Comparison of ENCODE assay signal across 8 mouse cellular contexts in the genomic region with DNA sequence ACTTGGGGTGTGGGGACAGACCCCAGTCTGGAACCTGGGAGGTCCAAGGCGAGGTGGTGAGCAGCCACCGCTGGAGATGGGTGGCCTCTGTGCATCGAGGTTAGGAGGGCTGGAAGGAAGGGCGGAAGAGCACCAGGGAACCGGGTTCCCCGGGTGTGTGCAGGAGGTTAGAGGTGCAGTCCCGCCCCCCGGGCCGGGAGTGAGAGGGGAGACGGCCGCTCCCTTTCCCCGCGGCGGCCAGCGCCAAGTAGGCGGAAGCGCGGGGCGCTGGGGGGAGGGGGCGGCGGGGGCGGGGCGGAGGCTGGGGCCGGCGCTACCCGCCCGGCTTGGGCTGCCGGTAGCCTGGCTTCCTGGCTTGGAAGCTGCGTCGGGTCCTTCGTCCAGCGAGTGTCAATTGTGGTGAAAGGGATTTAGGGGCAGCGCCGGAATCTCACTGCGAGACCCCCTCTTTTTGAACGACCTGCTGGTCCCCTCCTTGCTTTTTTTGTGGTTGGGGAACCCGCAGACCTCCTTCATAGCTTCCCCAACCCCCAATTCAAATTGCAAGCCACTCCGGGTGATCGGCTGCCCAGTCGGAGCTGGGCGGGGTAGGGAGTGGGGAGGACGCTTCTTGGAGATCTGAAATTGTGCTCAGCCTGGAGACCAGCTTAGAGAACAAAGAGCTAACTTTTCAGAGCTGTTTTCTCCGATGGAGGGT. TPM values are rescaled to one million over a fixed set of nuclear protein-coding genes. Genes with fewer than 3 reads are reported as not detected.
A peak's percentile ranks its signal among the peaks of the same experiment; 100 is the strongest.
DNase-seq lines count a peak whose midpoint lies in the region; ATAC-seq and TF ChIP-seq lines count a peak whose summit lies in the region.

No protein-coding gene starts in this region.

- H3K4me3 ChIP-seq in cortical plate, adult 2 months (ENCODE audit: insufficient read depth, low read length) = peak overlapping the region; percentile 99
- peak overlapping the region; percentile 92 for H3K4me3 ChIP-seq in lung, embryonic 14.5 days (ENCODE audit: low read depth, low read length)
- H3K4me3 ChIP-seq in neural tube, embryonic 15.5 days (replicated peaks) = peak overlapping the region; percentile 96

- no peaks in the 10 kb centered on the region for H3K27me3 ChIP-seq in lung, embryonic 14.5 days (ENCODE audit: insufficient read depth, low read length)
- no peaks in the 10 kb centered on the region for H3K27me3 ChIP-seq in neural tube, embryonic 15.5 days (replicated peaks)

- no peaks in the 10 kb centered on the region for H3K9me3 ChIP-seq in lung, embryonic 14.5 days (ENCODE audit: low read depth, low read length)
- no peaks in the 10 kb centered on the region for H3K9me3 ChIP-seq in neural tube, embryonic 15.5 days (replicated peaks)

- H3K4me1 ChIP-seq in cortical plate, adult 2 months (ENCODE audit: control insufficient read depth, insufficient read depth, low read length) = peaks cover 11% of the 10 kb centered on the region
- H3K4me1 ChIP-seq in lung, embryonic 14.5 days (ENCODE audit: insufficient read depth) = peaks cover 29% of the 10 kb centered on the region
- peaks cover 54% of the 10 kb centered on the region for H3K4me1 ChIP-seq in neural tube, embryonic 15.5 days

- peaks cover 3% of the 10 kb centered on the region; the same call in 1 of the 2 replicates for H3K36me3 ChIP-seq in lung, embryonic 14.5 days (ENCODE audit: insufficient read depth)
- H3K36me3 ChIP-seq in neural tube, embryonic 15.5 days = no peaks in the 10 kb centered on the region

- DNase-seq in 416B (ENCODE audit: low read depth) = peak; percentile 78
- peak; percentile 81 for DNase-seq in Muller cell, postnatal 12 days (ENCODE audit: inconsistent ontology term)
- DNase-seq in kidney, adult 11 months = peak; percentile 83
- peak; percentile 84 for DNase-seq in lung, embryonic 14.5 days
- peak; percentile 87 for DNase-seq in urinary bladder, postnatal 14 days (ENCODE audit: low spot score)

- ATAC-seq in granulocyte monocyte progenitor cell, adult 5-6 weeks (replicated peaks; ENCODE audit: poor library complexity, severe bottlenecking) = peak; percentile 66
- peak; percentile 70 for ATAC-seq in lung, embryonic 14.5 days (ENCODE audit: insufficient read depth)
- peak; percentile 60 for ATAC-seq in neural tube, embryonic 15.5 days (ENCODE audit: low FRiP score)

- WGBS in lung, embryonic 14.5 days = under 1% methylated on average over 20 of the region's 43 CpGs
- WGBS in neural tube, embryonic 15.5 days = under 1% methylated on average over 38 of the region's 43 CpGs

- H3K4me2 ChIP-seq in lung, embryonic 14.5 days = peak overlapping the region; percentile 78
- H3K4me2 ChIP-seq in neural tube, embryonic 15.5 days = peak overlapping the region; percentile 63

- H3K9ac ChIP-seq in lung, embryonic 14.5 days = peak overlapping the region; percentile 93
- H3K9ac ChIP-seq in neural tube, embryonic 15.5 days (replicated peaks) = peak overlapping the region; percentile 96

- no peak for TF ChIP-seq CTCF in cortical plate, adult 2 months (IDR thresholded peaks at IDR 0.05; ENCODE audit: extremely low read depth, insufficient read depth, low read length)
- TF ChIP-seq CTCF in lung, embryonic 14.5 days (IDR thresholded peaks at IDR 0.05; ENCODE audit: low read depth) = no peak

- no peak; the same call in 1 of the 2 replicates for TF ChIP-seq POLR2A in cortical plate, adult 2 months (IDR thresholded peaks at IDR 0.05; ENCODE audit: extremely low read depth, insufficient read depth, low read length)

- H3K27ac ChIP-seq in cortical plate, adult 2 months (ENCODE audit: insufficient read depth, low read length) = peak overlapping the region; percentile 99
- H3K27ac ChIP-seq in lung, embryonic 14.5 days (ENCODE audit: low read depth) = peak overlapping the region; percentile 96
- H3K27ac ChIP-seq in neural tube, embryonic 15.5 days (replicated peaks) = peak overlapping the region; percentile 98

RNA-seq across cellular contexts. Expression of gene Lasp1, which starts 1.3 kb away (rescaled TPM):
- polyA plus RNA-seq in cortical plate, adult 2 months (2012; rRNA removed) = 130 and 132 TPM in 2 replicates
- total RNA-seq in granulocyte monocyte progenitor cell, adult 5-6 weeks (2014; fragmentation: Nextera tagmentation) = 60.5 and 60.7 TPM in 2 replicates
- 92.5 and 124 TPM in 2 replicates for total RNA-seq in granulocyte monocyte progenitor cell, adult 5-6 weeks (2017)
- polyA plus RNA-seq in lung, embryonic 14.5 days (2014; fragmentation: Nextera tagmentation; extraction: Ambion mirVana) = 110 and 123 TPM in 2 replicates
- 136 and 143 TPM in 2 replicates for polyA plus RNA-seq in neural tube, embryonic 15.5 days (2015; fragmentation: Nextera tagmentation; extraction: Ambion mirVana)

RNA-seq across cellular contexts. Expression of gene Rpl23, which starts 17.9 kb away (rescaled TPM):
- 287 and 301 TPM in 2 replicates for polyA plus RNA-seq in cortical plate, adult 2 months (2012; rRNA removed)
- total RNA-seq in granulocyte monocyte progenitor cell, adult 5-6 weeks (2014; fragmentation: Nextera tagmentation) = 2,177 and 2,335 TPM in 2 replicates
- 2,263 and 3,329 TPM in 2 replicates for total RNA-seq in granulocyte monocyte progenitor cell, adult 5-6 weeks (2017)
- polyA plus RNA-seq in lung, embryonic 14.5 days (2014; fragmentation: Nextera tagmentation; extraction: Ambion mirVana) = 663 and 721 TPM in 2 replicates
- 314 and 372 TPM in 2 replicates for polyA plus RNA-seq in neural tube, embryonic 15.5 days (2015; fragmentation: Nextera tagmentation; extraction: Ambion mirVana)

RNA-seq across cellular contexts. Expression of gene 1700001P01Rik, which starts 24.4 kb away (rescaled TPM):
- polyA plus RNA-seq in cortical plate, adult 2 months (2012; rRNA removed) = 0.76 and 1.6 TPM in 2 replicates
- not detected in 2 replicates for total RNA-seq in granulocyte monocyte progenitor cell, adult 5-6 weeks (2014; fragmentation: Nextera tagmentation)
- total RNA-seq in granulocyte monocyte progenitor cell, adult 5-6 weeks (2017) = not detected in 2 replicates
- 0.32 TPM in 1 of 2 replicates, not detected in the other for polyA plus RNA-seq in lung, embryonic 14.5 days (2014; fragmentation: Nextera tagmentation; extraction: Ambion mirVana)
- 0.63 and 0.88 TPM in 2 replicates for polyA plus RNA-seq in neural tube, embryonic 15.5 days (2015; fragmentation: Nextera tagmentation; extraction: Ambion mirVana)

RNA-seq across cellular contexts. Expression of gene Cwc25, which starts 33.8 kb away (rescaled TPM):
- 16.4 TPM in 2 replicates for polyA plus RNA-seq in cortical plate, adult 2 months (2012; rRNA removed)
- 9.0 and 13.0 TPM in 2 replicates for total RNA-seq in granulocyte monocyte progenitor cell, adult 5-6 weeks (2014; fragmentation: Nextera tagmentation)
- total RNA-seq in granulocyte monocyte progenitor cell, adult 5-6 weeks (2017) = 16.3 and 18.9 TPM in 2 replicates
- 13.3 and 14.2 TPM in 2 replicates for polyA plus RNA-seq in lung, embryonic 14.5 days (2014; fragmentation: Nextera tagmentation; extraction: Ambion mirVana)
- 16.2 and 16.4 TPM in 2 replicates for polyA plus RNA-seq in neural tube, embryonic 15.5 days (2015; fragmentation: Nextera tagmentation; extraction: Ambion mirVana)

RNA-seq across cellular contexts. Expression of gene B230217C12Rik, which starts 40.4 kb away (rescaled TPM):
- polyA plus RNA-seq in cortical plate, adult 2 months (2012; rRNA removed) = 122 and 130 TPM in 2 replicates
- 3.8 TPM in 1 of 2 replicates, not detected in the other for total RNA-seq in granulocyte monocyte progenitor cell, adult 5-6 weeks (2014; fragmentation: Nextera tagmentation)
- 1.3 TPM in 1 of 2 replicates, not detected in the other for total RNA-seq in granulocyte monocyte progenitor cell, adult 5-6 weeks (2017)
- 6.1 and 6.8 TPM in 2 replicates for polyA plus RNA-seq in lung, embryonic 14.5 days (2014; fragmentation: Nextera tagmentation; extraction: Ambion mirVana)
- 41.8 and 47.2 TPM in 2 replicates for polyA plus RNA-seq in neural tube, embryonic 15.5 days (2015; fragmentation: Nextera tagmentation; extraction: Ambion mirVana)

Comparison
In these comparisons a context has a peak if more than half of its experiments do, and no peak if none do; other contexts are left out.
1. Peak in every context shown above with its lines: DNase-seq, ATAC-seq, H3K4me3 ChIP-seq and H3K27ac ChIP-seq.